Mouse (Mus musculus) embryonic facial prominence, embryonic 12.5 days (tissue): ENCODE results near the gene Atp1a4. TPM values are rescaled to one million over a fixed set of nuclear protein-coding genes. Genes with fewer than 3 reads are reported as not detected.

Source experiments
- ATAC-seq: fragments of 200-750 bp; cut with Nextera tagmentation; 2 replicates; pipeline ENCODE4 v1.8.0; 2017; ENCODE audit not compliant: insufficient number of reproducible peaks, insufficient read depth, low FRiP score, low TSS enrichment
- H3K27ac ChIP-seq: fragments of 300-500 bp; sonication (generic); 2 replicates; pipeline ENCODE4 v1.5.1; 2016; ENCODE audit warnings: mild to moderate bottlenecking
- H3K27me3 ChIP-seq: fragments of 300-500 bp; sonication (generic); 2 replicates; pipeline ENCODE4 v1.6.1; 2016; ENCODE audit warnings: mild to moderate bottlenecking, moderate library complexity
- H3K36me3 ChIP-seq: fragments of 300-500 bp; sonication (generic); 2 replicates; pipeline ENCODE4 v1.6.1; 2016; ENCODE audit warnings: mild to moderate bottlenecking
- H3K4me1 ChIP-seq: fragments of 300-500 bp; sonication (generic); 2 replicates; pipeline ENCODE4 v1.6.1; 2016
- H3K4me2 ChIP-seq: fragments of 300-500 bp; sonication (generic); replicated peaks from 2 replicates; pipeline ENCODE4 v1.6.1; 2016; ENCODE audit warnings: mild to moderate bottlenecking, moderate library complexity
- H3K4me3 ChIP-seq: fragments of 300-500 bp; sonication (generic); 2 replicates; pipeline ENCODE4 v1.5.1; 2016; ENCODE audit warnings: mild to moderate bottlenecking
- H3K9ac ChIP-seq: fragments of 300-500 bp; sonication (generic); 2 replicates; pipeline ENCODE4 v1.6.1; 2016; ENCODE audit warnings: mild to moderate bottlenecking, moderate library complexity
- H3K9me3 ChIP-seq: fragments of 300-500 bp; sonication (generic); 2 replicates; pipeline ENCODE4 v1.6.1; 2016; ENCODE audit warnings: mild to moderate bottlenecking, moderate library complexity
- WGBS: fragments of 180-500 bp; shearing (Covaris S2); methylation state at CpG from one replicate; pipeline ENCODE4 v1.1.7; 2016; 5-methylcytosine and 5-hydroxymethylcytosine counted together
- polyA plus RNA-seq: library from polyadenylated mRNA; unstranded; fragments of >200 nt; fragmentation: Nextera tagmentation; extraction: Ambion mirVana; gene quantifications from 2 replicates; pipeline ENCODE4 v1.2.1, GENCODE M21; 2016

Gene Atp1a4
- polyA plus RNA-seq, 1 experiment from 2014 or later, result not detected

- Histone ChIP-seq H3K9me3 (no peaks in the 10 kb centered on the region), H3K4me3 (no peak overlapping the region), H3K4me2 (no peak overlapping the region), H3K27me3 (no peaks in the 10 kb centered on the region), H3K4me1 (no peaks in the 10 kb centered on the region), H3K27ac (no peak overlapping the region), H3K36me3 (peaks cover 76% of the 10 kb centered on the region), H3K9ac (no peak overlapping the region)
- WGBS, result 95% methylated on average over 10 of the region's 10 CpGs
- no peak for ATAC-seq
These were observed 71.6 kb downstream of the Atp1a4 start for GRCm38 (mm10) chr1:172186401-172187289.

GRCm38 (mm10) chr1:172183915-172184314 is 74.3 kb downstream of the Atp1a4 start:
- H3K27me3 ChIP-seq, result no peaks in the 10 kb centered on the region
- no peak overlapping the region for H3K27ac ChIP-seq
- ATAC-seq, result no peak
- no peaks in the 10 kb centered on the region for H3K9me3 ChIP-seq
- no peak overlapping the region for H3K9ac ChIP-seq
- H3K4me3 ChIP-seq, result no peak overlapping the region
- H3K36me3 ChIP-seq, result peaks cover 70% of the 10 kb centered on the region
- no peaks in the 10 kb centered on the region for H3K4me1 ChIP-seq
- no peak overlapping the region for H3K4me2 ChIP-seq

GRCm38 (mm10) chr1:172183056-172183455 is 75.2 kb downstream of the Atp1a4 start:
- Histone ChIP-seq H3K4me2 (no peak overlapping the region), H3K4me3 (no peak overlapping the region), H3K4me1 (no peaks in the 10 kb centered on the region), H3K9ac (no peak overlapping the region), H3K36me3 (peaks cover 70% of the 10 kb centered on the region), H3K27ac (no peak overlapping the region), H3K27me3 (no peaks in the 10 kb centered on the region), H3K9me3 (no peaks in the 10 kb centered on the region)
- no peak for ATAC-seq
- 91% methylated on average over 6 of the region's 6 CpGs for WGBS

- no peak for ATAC-seq
These were observed 76.4 kb downstream of the Atp1a4 start for GRCm38 (mm10) chr1:172181777-172182176.

GRCm38 (mm10) chr1:172180881-172181280 is 77.3 kb downstream of the Atp1a4 start:
- Histone ChIP-seq H3K9me3 (no peaks in the 10 kb centered on the region), H3K4me1 (no peaks in the 10 kb centered on the region), H3K9ac (no peak overlapping the region), H3K36me3 (peaks cover 56% of the 10 kb centered on the region), H3K27me3 (no peaks in the 10 kb centered on the region), H3K4me2 (no peak overlapping the region), H3K4me3 (no peak overlapping the region), H3K27ac (no peak overlapping the region)
- 65% methylated on average over 4 of the region's 4 CpGs for WGBS
- no peak for ATAC-seq

More at GRCm38 (mm10) chr1:172181777-172182176, 76.4 kb downstream of the Atp1a4 start:
- H3K4me2 ChIP-seq, result no peak overlapping the region
- H3K9ac ChIP-seq, result no peak overlapping the region
- H3K4me1 ChIP-seq, result no peaks in the 10 kb centered on the region
- H3K4me3 ChIP-seq, result no peak overlapping the region
- H3K27ac ChIP-seq, result no peak overlapping the region
- no peaks in the 10 kb centered on the region for H3K27me3 ChIP-seq
- H3K36me3 ChIP-seq, result peaks cover 65% of the 10 kb centered on the region
- H3K9me3 ChIP-seq, result no peaks in the 10 kb centered on the region
- 91% methylated on average over 3 of the region's 3 CpGs for WGBS

- Histone ChIP-seq H3K4me3 (no peak overlapping the region), H3K27ac (no peak overlapping the region), H3K36me3 (peaks cover 61% of the 10 kb centered on the region), H3K27me3 (no peaks in the 10 kb centered on the region), H3K4me1 (no peaks in the 10 kb centered on the region), H3K9ac (no peak overlapping the region), H3K4me2 (no peak overlapping the region), H3K9me3 (no peaks in the 10 kb centered on the region)
- 80% methylated on average over 7 of the region's 7 CpGs for WGBS
- ATAC-seq, result no peak
These were observed 79.1 kb downstream of the Atp1a4 start for GRCm38 (mm10) chr1:172179102-172179501.

- WGBS, result 91% methylated on average over 7 of the region's 7 CpGs
- ATAC-seq, result no peak
- H3K36me3 ChIP-seq, result peaks cover 70% of the 10 kb centered on the region
These were observed 80.4 kb downstream of the Atp1a4 start for GRCm38 (mm10) chr1:172177791-172178190.

More at GRCm38 (mm10) chr1:172177791-172178190, 80.4 kb downstream of the Atp1a4 start:
- H3K27ac ChIP-seq, result no peak overlapping the region
- no peak overlapping the region for H3K4me2 ChIP-seq
- H3K27me3 ChIP-seq, result no peaks in the 10 kb centered on the region
- no peaks in the 10 kb centered on the region for H3K9me3 ChIP-seq
- H3K9ac ChIP-seq, result no peak overlapping the region
- no peaks in the 10 kb centered on the region for H3K4me1 ChIP-seq
- no peak overlapping the region for H3K4me3 ChIP-seq

Other genes starting within 250 kb of the Atp1a4 start
- 24.7 and 25.6 TPM in 2 replicates for gene Vangl2, start 230.0 kb downstream of the Atp1a4 start, polyA plus RNA-seq
- gene Nhlh1, start 200.8 kb downstream of the Atp1a4 start, polyA plus RNA-seq, result 3.9 and 4.1 TPM in 2 replicates
- gene Copa, start 175.9 kb downstream of the Atp1a4 start, polyA plus RNA-seq, result 231 and 236 TPM in 2 replicates
- gene Ncstn, start 175.6 kb downstream of the Atp1a4 start, polyA plus RNA-seq, result 106 and 107 TPM in 2 replicates
- gene Pex19, start 131.7 kb downstream of the Atp1a4 start, polyA plus RNA-seq, result 168 and 169 TPM in 2 replicates
- gene Dcaf8, start 110.3 kb downstream of the Atp1a4 start, polyA plus RNA-seq, result 165 and 171 TPM in 2 replicates
- gene Pea15a, start 51.6 kb downstream of the Atp1a4 start, polyA plus RNA-seq, result 118 TPM in 2 replicates
- gene Casq1, start 38.5 kb downstream of the Atp1a4 start, polyA plus RNA-seq, result 3.3 and 3.6 TPM in 2 replicates
- gene Igsf8, start 3.2 kb upstream of the Atp1a4 start, polyA plus RNA-seq, result 45.4 and 45.8 TPM in 2 replicates
- gene Atp1a2, start 39.6 kb upstream of the Atp1a4 start, polyA plus RNA-seq, result 4.5 and 4.7 TPM in 2 replicates
- 0.15 and 0.22 TPM in 2 replicates for gene Kcnj9, start 70.9 kb upstream of the Atp1a4 start, polyA plus RNA-seq
- gene Kcnj10, start 82.8 kb upstream of the Atp1a4 start, polyA plus RNA-seq, result 0.06 and 0.08 TPM in 2 replicates
- 9.9 and 10.3 TPM in 2 replicates for gene Pigm, start 118.1 kb upstream of the Atp1a4 start, polyA plus RNA-seq
- gene Slamf9, start 216.9 kb upstream of the Atp1a4 start, polyA plus RNA-seq, result 0.41 and 0.51 TPM in 2 replicates
- 79.5 and 84.3 TPM in 2 replicates for gene Igsf9, start 223.4 kb upstream of the Atp1a4 start, polyA plus RNA-seq
- gene Tagln2, start 241.6 kb upstream of the Atp1a4 start, polyA plus RNA-seq, result 80.2 and 80.4 TPM in 2 replicates